Mouse (Mus musculus) heart, adult 2 months (tissue): ENCODE results near the gene Ptpn1.

Experiments used
- CTCF ChIP-seq: fragments of 200-600 bp; IDR thresholded peaks from 2 replicates; pipeline ENCODE4 v1.8.1; 2022; ENCODE audit warnings: antibody characterized with exemption, mild to moderate bottlenecking, moderate library complexity
- POLR2A ChIP-seq: fragments of 200-500 bp; IDR thresholded peaks from 2 replicates; pipeline ENCODE4 v1.6.1; 2011; ENCODE audit warnings: mild to moderate bottlenecking, low read depth, low read length, control low read depth; ENCODE audit not compliant: insufficient read depth

- no peak for TF ChIP-seq CTCF
- TF ChIP-seq POLR2A: no peak
These were observed 8.8 kb downstream of the Ptpn1 start for GRCm38 (mm10) chr2:167940636-167941035.
